Mouse (Mus musculus): ENCODE data around the gene Vmn1r1. TPM values are rescaled to one million over a fixed set of nuclear protein-coding genes. Genes with fewer than 3 reads are reported as not detected.

Vmn1r1 gene
- polyA plus RNA-seq, 1 experiment from 2014 or later: not detected

DNA sequence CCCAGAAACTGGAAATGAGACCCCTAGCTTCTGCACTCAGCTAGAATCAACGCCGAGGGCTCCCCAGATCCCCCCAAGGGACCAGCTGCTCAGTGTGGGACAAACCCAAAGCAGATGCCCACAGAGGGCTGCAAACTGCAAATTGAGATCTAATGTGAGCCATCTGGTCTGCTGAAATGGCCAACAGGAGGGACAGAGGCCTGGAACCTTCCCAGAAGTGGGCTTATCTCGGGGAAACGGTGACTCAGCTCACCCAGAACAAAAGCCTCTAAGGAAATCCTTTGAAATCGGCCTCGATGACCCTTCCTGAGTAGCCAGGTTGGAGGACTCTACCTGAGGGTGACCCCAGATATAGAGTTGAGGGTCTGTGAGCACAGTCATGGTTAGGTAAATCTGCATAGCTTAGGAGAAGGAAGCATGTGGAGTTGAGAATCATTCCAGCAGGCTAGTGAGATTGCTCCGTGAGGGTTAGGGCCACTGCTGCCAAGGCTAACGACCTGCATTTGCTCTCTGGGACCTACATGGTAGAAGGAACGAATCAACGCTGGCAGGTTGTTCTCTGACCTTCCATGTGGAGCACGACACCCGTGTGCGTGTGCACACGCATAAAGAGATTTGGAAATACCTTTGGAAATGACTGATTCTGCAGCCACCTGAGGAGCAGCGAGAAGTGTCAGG, 53.4 kb downstream of the Vmn1r1 start:
- peak; percentile 46 for DNase-seq (ENCODE audit: low spot score)
- 54% methylated on average over 15 of the region's 15 CpGs for WGBS
- no peak overlapping the region for H3K4me2 ChIP-seq (ENCODE audit: low read depth, severe bottlenecking)
- H3K4me1 ChIP-seq (ENCODE audit: control insufficient read depth, insufficient read depth, low read length): peaks cover 25% of the 10 kb centered on the region
- H3K27ac ChIP-seq (replicated peaks; ENCODE audit: low read depth, low read length): no peak overlapping the region
- H3K4me3 ChIP-seq (ENCODE audit: low read depth, low read length): no peak overlapping the region
- H3K9ac ChIP-seq (ENCODE audit: low read length): no peak overlapping the region
- H3K36me3 ChIP-seq (ENCODE audit: control insufficient read depth, insufficient read depth, low read length): no peaks in the 10 kb centered on the region
- H3K9me3 ChIP-seq (ENCODE audit: control insufficient read depth, low read length): no peaks in the 10 kb centered on the region
- H3K27me3 ChIP-seq (ENCODE audit: control insufficient read depth, insufficient read depth, low read length): no peaks in the 10 kb centered on the region
- no peak for ATAC-seq (ENCODE audit: insufficient number of reproducible peaks, low FRiP score, low TSS enrichment, low read depth)

DNA sequence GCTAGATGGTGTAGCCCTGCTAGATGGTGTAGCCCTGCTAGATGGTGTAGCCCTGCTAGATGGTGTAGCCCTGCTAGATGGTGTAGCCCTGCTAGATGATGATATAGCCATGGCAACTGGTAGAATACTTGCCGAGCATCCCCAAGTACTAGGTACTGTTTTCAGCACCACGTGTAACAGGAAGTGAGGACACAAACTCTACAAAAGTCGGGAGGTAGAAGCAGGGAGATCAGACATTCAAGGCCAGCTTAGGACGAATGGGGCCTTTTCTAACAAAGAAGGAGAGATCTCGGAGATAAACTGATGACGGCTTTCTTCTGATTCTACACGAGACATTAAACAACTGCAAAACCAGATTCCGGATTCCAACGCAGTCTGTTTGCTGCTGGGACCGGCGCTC, 54.1 kb downstream of the Vmn1r1 start:
- WGBS: 77% methylated on average over 11 of the region's 11 CpGs
- H3K27ac ChIP-seq (replicated peaks; ENCODE audit: low read depth, low read length): no peak overlapping the region
- H3K27me3 ChIP-seq (ENCODE audit: control insufficient read depth, insufficient read depth, low read length): no peaks in the 10 kb centered on the region
- no peak overlapping the region for H3K4me3 ChIP-seq (ENCODE audit: low read depth, low read length)
- H3K4me1 ChIP-seq (ENCODE audit: control insufficient read depth, insufficient read depth, low read length): peaks cover 22% of the 10 kb centered on the region
- no peaks in the 10 kb centered on the region for H3K9me3 ChIP-seq (ENCODE audit: control insufficient read depth, low read length)
- no peak overlapping the region for H3K9ac ChIP-seq (ENCODE audit: low read length)
- ATAC-seq (ENCODE audit: insufficient number of reproducible peaks, low FRiP score, low TSS enrichment, low read depth): no peak
- no peaks in the 10 kb centered on the region for H3K36me3 ChIP-seq (ENCODE audit: control insufficient read depth, insufficient read depth, low read length)
- H3K4me2 ChIP-seq (ENCODE audit: low read depth, severe bottlenecking): no peak overlapping the region
- no peak for DNase-seq (ENCODE audit: low spot score)

DNA sequence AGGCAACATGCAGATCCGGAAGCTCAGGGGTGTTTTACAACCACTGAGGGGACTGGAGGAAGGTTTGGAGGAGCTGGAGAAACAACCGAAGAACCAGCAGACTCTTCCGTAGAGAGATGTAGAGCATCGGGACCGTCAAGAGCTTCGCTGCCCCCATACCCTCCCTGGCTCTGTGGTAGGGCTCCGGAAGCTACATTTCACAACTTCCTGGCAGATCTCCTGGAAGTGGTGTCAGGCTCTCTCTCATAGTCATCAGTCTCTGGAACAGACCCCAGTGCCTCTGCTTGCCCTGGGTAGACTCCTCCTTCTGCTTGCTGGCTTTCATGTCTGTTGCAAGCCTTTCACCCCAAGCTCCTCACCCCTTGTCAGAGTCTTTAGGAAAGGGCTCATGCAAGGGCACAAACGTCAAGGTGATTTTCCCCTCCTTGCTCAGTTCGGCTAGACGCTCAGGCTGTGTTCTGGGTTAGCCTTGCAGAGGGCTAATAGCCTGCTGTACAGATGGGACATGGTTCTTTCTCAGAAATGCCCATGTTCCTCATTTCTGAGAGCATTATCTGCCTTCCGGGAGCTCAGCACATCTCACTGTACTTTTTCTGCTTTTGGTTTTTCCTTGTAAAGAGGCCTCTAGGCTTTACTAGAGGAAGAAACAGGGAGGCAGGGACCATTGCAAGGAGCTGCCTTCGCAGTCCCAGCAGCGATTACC, 55.7 kb downstream of the Vmn1r1 start:
- Histone ChIP-seq H3K27me3 (ENCODE audit: control insufficient read depth, insufficient read depth, low read length) (no peaks in the 10 kb centered on the region), H3K9me3 (ENCODE audit: control insufficient read depth, low read length) (no peaks in the 10 kb centered on the region), H3K9ac (ENCODE audit: low read length) (no peak overlapping the region; the same call in 1 of the 2 replicates), H3K27ac (replicated peaks; ENCODE audit: low read depth, low read length) (no peak overlapping the region), H3K4me1 (ENCODE audit: control insufficient read depth, insufficient read depth, low read length) (peaks cover 10% of the 10 kb centered on the region), H3K4me2 (ENCODE audit: low read depth, severe bottlenecking) (no peak overlapping the region), H3K4me3 (ENCODE audit: low read depth, low read length) (no peak overlapping the region), H3K36me3 (ENCODE audit: control insufficient read depth, insufficient read depth, low read length) (no peaks in the 10 kb centered on the region)
- DNase-seq (ENCODE audit: low spot score) (no peak), ATAC-seq (ENCODE audit: insufficient number of reproducible peaks, low FRiP score, low TSS enrichment, low read depth) (no peak)
- WGBS: 65% methylated on average over 13 of the region's 13 CpGs

DNA sequence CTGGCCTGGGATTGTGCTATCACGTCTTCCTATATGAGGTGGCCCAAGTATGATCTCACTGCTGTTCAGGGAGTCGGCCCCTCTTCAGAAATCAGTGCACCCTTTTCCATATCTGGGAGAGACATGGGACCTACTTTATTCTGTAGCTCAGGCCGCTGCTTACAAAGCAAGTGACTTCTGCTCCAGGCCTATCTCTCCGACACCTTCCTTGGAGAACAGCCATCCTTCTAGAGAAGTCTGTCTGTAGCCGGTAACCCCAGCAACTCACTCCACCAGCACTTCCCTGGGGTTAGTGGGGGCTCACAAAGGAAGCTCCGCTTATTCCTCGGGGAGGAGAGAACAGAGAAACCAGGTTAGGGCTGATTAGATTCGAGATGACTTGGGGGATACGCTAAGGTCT, 57.0 kb downstream of the Vmn1r1 start:
- Histone ChIP-seq H3K27me3 (ENCODE audit: control insufficient read depth, insufficient read depth, low read length) (no peaks in the 10 kb centered on the region), H3K4me2 (ENCODE audit: low read depth, severe bottlenecking) (no peak overlapping the region), H3K27ac (replicated peaks; ENCODE audit: low read depth, low read length) (no peak overlapping the region), H3K36me3 (ENCODE audit: control insufficient read depth, insufficient read depth, low read length) (no peaks in the 10 kb centered on the region), H3K9me3 (ENCODE audit: control insufficient read depth, low read length) (no peaks in the 10 kb centered on the region), H3K9ac (ENCODE audit: low read length) (no peak overlapping the region), H3K4me3 (ENCODE audit: low read depth, low read length) (no peak overlapping the region), H3K4me1 (ENCODE audit: control insufficient read depth, insufficient read depth, low read length) (peaks cover 19% of the 10 kb centered on the region)
- WGBS: 84% methylated on average over 9 of the region's 9 CpGs
- ATAC-seq (ENCODE audit: insufficient number of reproducible peaks, low FRiP score, low TSS enrichment, low read depth): no peak
- no peak for DNase-seq (ENCODE audit: low spot score)

DNA sequence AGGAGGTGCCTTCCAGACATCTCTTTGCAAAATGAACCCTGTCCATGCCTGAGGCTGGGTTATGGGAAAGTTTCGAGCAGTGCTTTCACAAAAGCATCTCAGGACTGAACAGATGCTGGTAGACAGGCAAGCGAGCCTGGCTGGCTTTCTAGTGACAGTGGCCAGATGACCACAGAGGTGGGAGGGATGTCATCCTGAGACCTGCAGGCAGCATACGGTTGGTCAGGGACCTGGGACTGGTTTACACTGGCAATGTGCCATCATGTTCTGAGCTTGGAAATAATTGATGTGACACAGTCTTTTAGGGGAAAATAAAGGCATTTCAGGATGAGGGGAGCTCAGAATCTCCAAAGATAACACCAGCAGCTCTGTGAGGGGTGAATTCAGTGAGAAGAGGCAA, 59.3 kb downstream of the Vmn1r1 start:
- no peak for ATAC-seq (ENCODE audit: insufficient number of reproducible peaks, low FRiP score, low TSS enrichment, low read depth)
- DNase-seq (ENCODE audit: low spot score): no peak
- Histone ChIP-seq H3K4me1 (ENCODE audit: control insufficient read depth, insufficient read depth, low read length) (peaks cover 11% of the 10 kb centered on the region; the same call in 1 of the 2 replicates), H3K4me2 (ENCODE audit: low read depth, severe bottlenecking) (no peak overlapping the region), H3K4me3 (ENCODE audit: low read depth, low read length) (no peak overlapping the region), H3K9ac (ENCODE audit: low read length) (no peak overlapping the region), H3K27me3 (ENCODE audit: control insufficient read depth, insufficient read depth, low read length) (no peaks in the 10 kb centered on the region), H3K36me3 (ENCODE audit: control insufficient read depth, insufficient read depth, low read length) (no peaks in the 10 kb centered on the region), H3K9me3 (ENCODE audit: control insufficient read depth, low read length) (no peaks in the 10 kb centered on the region), H3K27ac (replicated peaks; ENCODE audit: low read depth, low read length) (no peak overlapping the region)
- WGBS: 55% methylated on average over 3 of the region's 3 CpGs

Other genes starting within 250 kb of the Vmn1r1 start
- gene Enah, start 144.5 kb downstream of the Vmn1r1 start, polyA plus RNA-seq (2014; fragmentation: Nextera tagmentation; extraction: Ambion mirVana): 28.5 and 29.5 TPM in 2 replicates
- gene Srp9, start 39.7 kb downstream of the Vmn1r1 start, polyA plus RNA-seq (2014; fragmentation: Nextera tagmentation; extraction: Ambion mirVana): 178 and 179 TPM in 2 replicates
- 65.1 and 73.6 TPM in 2 replicates for gene Degs1, start 118.3 kb upstream of the Vmn1r1 start, polyA plus RNA-seq (2014; fragmentation: Nextera tagmentation; extraction: Ambion mirVana)
- gene Fbxo28, start 177.1 kb upstream of the Vmn1r1 start, polyA plus RNA-seq (2014; fragmentation: Nextera tagmentation; extraction: Ambion mirVana): 26.4 and 27.7 TPM in 2 replicates
- 41.5 and 46.6 TPM in 2 replicates for gene Trp53bp2, start 244.7 kb upstream of the Vmn1r1 start, polyA plus RNA-seq (2014; fragmentation: Nextera tagmentation; extraction: Ambion mirVana)

All from limb, embryonic 11.5 days (tissue).